Mouse (Mus musculus) olfactory bulb, adult 2 months (tissue): ENCODE measurements at regions not wholly inside any gene's neighbourhood (a gene's known extent, or its start where the extent isn't known, plus 50 kb on each side); places are given as distances from the start of the nearest gene placed in this dataset.

Experiments
- CTCF ChIP-seq: fragments of 200-500 bp; IDR thresholded peaks from 2 replicates; pipeline ENCODE4 v1.5.1; 2012; ENCODE audit warnings: low read depth, mild to moderate bottlenecking, low read length, moderate library complexity; ENCODE audit not compliant: insufficient read depth
- POLR2A ChIP-seq: fragments of 200-500 bp; IDR thresholded peaks from 2 replicates; pipeline ENCODE4 v1.6.1; 2012; ENCODE audit warnings: mild to moderate bottlenecking, low read depth, low read length, moderate library complexity; ENCODE audit not compliant: insufficient read depth

GRCm38 (mm10) chr4:89057135-89057534 is 79.8 kb upstream of the Mtap start:
- TF ChIP-seq CTCF (no peak), POLR2A (no peak)
